Mouse (Mus musculus): Measurements from ENCODE around the gene Immp2l.

Gene Immp2l

DNA sequence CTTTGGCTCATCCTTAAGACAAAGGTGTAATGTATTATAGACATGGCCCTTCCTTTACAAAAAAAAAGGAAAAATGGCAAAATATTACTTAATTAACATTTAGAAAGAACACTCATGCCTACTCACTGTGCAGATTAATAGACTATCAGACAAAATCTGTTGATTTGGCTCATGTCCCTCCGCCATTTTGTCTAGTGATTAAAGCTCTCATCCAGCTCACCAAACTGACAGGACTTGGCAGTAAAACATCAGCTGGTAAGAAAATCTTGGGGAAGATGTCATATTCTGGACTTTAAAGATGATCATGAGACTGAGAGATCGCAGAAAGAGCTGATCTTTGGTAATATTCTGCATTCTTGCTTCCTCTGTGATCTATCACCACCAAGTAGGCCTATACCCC is 293.5 kb downstream of the Immp2l start:
- DNase-seq = no peak

DNA sequence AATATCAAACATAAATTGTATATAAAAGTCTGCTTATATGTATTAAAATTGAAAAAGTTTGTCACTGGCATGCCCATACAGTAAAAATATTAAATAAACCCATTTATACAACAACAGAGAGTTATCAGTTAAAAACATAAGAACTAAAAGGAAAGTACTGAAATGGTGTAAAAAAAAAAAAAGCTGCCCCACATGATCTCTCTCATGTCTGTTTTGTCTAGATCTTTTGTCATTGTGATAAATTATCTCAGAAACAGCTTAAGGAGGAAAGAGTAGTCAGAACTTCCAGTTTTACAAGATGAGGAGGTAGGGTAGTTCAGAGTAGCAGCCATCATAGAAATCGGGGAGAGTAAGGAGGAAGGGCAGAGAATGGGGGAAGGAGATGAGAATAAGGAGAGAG is 298.1 kb downstream of the Immp2l start:
- DNase-seq = no peak

DNA sequence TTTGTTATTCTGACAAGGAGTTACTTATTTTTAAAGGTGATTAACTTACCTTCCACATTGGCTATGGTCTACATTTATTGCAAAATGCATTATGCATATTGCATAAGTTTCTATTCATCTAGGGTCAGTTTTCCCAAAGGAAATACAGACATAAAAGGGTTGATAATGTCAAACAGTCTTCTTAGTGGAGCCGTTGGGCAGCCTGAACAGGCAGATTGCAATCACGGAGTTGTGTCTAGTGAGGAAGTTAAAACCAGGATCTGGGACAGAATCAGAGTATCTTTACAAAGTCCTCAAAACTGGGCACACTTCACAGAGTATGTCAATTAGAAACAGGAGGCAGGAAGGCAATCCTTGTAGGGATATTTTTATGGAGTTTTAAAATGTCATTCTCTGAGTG is 300.5 kb downstream of the Immp2l start:
- DNase-seq = no peak

DNA sequence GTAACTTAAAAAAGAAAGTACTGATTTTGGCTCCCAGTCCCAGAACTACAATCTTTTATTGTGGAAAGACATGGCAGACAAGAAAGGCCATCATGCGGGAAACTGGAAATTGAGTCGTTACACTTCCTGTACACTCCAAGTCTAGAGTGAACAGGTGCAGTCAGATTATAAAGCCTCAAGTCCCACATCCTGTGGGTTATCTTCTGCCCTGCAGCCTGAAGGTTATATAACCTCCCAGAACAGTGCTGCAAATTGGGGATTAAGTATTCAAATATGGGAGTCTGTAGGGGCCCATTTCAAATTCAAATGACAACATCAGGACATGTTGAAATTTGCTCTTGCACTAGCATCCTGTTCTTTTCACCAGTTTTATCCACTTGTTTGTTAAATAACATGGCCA is 301.9 kb downstream of the Immp2l start:
- no peak for DNase-seq

DNA sequence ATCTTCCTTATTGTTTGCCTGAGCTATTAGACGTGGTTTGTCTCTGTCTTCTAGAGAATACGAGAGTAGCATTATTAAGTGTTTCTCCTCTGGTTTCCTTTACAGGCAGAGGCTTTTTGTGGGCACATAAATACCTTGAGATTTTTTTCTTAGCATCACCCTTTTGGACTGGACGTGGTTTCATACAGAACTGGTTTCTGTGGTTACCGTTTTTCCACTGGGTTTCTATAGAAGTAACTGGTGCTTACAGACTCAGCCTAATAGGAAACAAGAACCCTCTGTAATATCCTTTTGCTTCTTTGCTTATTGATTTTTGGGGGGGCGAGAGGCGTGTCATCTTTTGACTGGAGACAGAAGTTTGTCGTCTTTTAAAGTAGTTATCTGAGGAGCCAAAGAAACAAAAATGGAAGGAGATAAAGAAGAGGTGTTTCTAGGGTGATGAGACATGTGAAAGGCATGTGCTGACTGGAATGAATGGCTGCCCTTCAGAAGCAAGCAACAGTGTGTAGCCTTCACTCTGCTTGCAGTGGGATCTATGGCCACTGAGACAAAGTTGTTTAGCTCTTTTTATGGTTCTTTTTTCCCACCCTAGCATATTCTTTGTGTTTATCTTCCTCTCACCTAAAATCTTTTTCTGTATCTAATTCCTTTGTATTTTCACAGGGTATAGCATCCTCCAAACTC is 307.2 kb downstream of the Immp2l start:
- no peak for DNase-seq

DNA sequence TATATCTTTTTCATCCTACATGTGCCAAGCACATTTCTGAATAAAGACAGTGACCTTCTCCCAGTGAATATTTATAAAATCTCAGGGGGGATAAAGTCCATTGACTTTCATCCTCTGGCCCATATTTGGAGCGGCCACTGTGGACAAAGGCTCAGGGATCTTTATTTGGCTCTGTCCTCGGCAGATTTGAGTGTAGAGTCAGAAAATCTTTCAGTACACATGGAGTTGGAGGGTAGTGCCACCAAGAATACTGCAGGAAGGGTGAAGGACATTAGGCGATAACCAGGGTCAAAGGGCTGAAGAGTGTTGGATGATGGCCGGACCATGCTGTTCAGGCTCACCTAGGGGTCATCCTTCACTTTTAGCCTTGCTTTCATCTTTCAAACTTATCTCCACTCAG is 321.7 kb downstream of the Immp2l start:
- DNase-seq = no peak

DNA sequence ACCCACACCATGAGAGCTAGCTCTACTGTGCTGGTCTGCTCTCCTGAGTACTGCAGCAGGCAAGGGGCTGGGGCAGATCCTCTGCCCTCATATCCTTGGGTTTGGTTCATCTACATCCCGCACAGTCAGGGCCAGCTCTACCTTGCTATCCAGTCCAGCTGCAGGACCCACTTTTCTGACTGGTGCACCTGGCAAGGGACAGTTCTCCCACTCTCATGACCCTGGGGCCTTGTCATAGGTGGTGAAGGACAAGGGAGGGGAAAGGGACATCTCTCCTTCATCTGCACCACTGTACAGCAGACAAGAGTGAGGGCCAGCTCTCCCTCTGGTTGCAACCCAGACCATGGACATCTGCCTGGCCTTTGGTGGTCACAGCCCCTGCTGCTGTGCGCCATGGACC is 323.6 kb downstream of the Immp2l start:
- DNase-seq = no peak

DNA sequence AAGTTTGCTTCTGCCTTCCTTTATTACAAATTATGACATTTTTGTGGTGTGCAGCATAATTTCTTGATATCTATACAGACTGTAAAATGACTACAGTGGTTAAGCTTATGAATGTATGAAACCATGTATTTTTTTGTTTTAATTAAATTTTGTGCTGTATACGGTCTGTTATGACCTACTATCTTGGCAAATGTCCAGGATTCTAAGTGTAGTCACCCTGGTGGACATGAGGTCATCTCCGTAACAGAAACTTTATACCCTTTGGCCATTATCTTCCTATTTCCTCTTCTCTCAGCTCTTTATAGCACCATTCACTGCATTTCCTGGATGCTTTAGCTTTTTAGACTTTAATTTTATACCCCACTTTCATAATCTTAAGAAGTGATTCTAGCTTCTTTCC is 325.5 kb downstream of the Immp2l start:
- DNase-seq = no peak

DNA sequence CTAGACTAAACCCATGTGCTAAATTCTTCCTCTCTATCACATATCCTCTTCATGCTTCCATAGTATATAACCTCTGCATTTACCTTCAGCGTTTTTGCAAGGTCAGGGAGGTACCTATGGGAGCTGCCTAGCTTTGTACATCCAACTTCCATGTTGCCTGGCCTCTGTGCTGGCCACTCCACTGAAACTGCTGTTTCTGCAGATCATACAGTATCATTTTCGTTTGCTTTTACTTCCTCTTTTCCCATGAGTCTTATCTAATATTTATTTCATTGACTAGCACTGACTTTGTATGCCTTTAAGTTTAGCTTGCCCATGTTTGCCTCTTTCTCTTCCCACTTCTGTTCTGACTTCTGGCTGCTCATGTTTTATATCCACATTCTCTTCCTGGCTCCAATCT is 325.9 kb downstream of the Immp2l start:
- DNase-seq = no peak

DNA sequence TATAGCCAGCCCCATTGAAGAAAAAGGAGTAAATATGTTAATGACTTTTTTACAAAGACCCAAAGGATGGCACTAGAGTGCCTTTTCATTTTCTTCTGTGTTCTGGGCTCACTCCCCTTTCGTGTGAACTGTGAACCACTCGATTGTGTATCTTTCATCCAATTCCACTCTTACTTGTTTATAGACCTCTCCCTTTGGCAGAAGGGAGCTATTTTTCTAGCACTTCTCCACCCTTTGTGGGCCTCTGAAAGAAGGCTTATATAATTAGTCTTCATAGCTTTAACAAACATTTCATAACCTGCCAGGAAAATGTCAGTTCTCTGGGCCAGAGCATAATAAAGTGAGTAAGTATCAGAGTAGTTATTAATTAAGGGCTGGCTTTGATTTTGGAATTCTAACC is 327.4 kb downstream of the Immp2l start:
- no peak for DNase-seq

DNA sequence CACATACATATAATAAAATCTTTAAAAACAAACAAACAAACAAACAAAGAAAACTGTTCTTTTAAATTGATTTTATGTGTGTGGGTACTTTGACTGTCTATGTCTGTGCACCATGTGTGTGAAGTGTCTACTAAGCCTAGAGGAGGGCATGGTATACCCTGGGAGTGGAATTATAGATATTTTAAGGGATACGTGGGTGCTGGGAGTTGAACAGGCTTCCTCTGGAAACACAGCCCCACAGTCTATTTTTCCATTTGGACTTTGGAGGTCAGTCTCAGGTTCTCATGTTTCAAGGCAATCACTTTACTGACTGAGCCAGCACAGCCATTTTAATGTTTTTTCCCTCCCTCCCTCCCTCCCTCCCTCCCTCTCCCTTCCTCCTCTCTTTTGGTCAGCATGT is 331.0 kb downstream of the Immp2l start:
- DNase-seq = no peak

DNA sequence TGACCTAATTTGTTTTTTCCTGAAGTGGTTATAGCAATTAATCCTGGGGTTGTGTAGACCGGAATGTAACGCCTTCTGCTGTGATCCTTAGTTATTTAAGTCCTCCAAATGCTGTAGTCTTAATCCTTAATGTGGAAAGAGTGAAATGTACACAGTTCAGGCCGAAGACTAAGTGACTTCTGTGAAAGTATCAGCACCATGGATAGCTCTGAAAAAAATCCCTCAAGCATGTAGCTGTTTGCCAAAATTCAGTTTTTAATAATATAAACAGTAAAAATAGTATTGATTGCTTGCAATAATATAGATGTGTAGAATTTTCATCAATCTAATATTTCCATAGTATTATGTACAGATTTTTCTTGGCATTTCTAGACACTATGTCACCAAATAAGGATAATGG is 332.1 kb downstream of the Immp2l start:
- DNase-seq = no peak

DNA sequence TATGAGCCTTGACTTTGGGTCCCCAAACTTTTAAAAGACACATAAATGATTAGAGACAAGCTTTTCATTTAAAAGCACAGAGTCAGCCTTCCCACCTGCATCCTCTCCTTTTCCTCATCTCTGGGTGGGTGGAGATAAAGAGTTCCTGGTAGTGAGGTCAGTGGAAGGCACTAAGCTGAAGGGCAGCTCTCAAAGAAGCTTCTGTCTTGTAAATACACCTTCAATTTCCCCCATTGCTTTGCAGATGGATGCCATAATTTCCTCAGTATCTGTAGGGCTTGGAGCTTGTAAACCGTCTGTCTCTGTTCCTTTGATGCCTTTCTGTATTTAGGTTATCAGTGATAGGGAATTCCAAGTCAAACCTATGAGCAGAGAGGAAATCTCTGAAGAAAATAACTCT is 362.8 kb downstream of the Immp2l start:
- no peak for DNase-seq

DNA sequence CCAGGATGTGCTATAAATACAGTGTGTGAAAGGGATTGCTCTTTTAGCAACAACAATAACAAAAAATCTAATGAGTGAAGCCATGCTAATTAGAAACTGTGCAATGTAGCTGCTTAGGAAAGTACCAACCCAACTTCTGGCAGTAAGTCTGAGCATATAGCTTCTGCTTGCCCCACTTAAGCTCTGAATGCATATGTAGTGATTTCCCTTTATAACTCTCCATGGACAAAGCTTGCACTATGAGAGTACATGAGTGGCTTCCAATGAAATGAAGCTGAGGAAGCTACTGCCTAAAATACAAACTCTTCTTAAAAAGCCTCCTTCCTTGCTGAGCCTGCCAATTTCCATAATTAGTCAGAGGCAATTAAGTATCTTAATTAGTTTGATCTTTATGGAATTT is 370.3 kb downstream of the Immp2l start:
- no peak for DNase-seq

DNA sequence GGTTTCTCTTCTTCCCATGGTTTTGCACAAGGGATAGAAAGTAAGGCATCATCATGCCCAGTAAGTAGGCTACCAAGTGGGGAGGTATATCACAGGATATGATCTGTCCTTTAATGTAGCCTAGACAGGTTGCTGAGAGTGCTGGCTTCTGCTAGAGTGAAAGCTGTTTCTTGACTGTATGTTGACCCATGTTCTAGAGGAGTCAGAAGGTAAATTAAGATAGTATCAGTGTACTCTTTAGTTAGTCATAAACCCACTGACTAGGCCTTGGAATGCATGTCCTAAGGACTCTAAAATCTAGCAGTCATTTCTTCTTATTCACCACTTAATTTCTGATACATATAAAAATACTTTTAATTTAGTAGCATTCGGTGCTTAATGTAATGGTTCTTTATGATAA is 377.2 kb downstream of the Immp2l start:
- no peak for DNase-seq

DNA sequence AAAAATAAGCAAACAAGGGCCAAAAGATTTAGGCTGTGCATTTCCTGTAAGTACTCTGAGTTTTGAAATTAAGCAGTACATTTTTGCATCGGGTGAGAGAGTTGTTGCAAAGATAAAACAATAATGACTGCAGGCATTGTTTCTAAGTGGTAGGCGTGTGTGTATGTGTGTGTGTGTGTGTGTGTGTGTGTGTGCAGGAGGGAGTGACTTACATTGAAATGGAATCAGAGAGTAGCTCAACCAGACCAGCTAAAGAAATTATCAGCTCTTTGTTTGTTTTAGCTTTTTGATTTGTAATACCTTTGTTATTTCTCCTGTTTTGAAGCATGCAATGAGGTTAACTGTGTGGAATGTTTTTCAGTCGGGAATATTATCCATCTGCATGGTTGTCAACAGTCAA is 378.0 kb downstream of the Immp2l start:
- no peak for DNase-seq

DNA sequence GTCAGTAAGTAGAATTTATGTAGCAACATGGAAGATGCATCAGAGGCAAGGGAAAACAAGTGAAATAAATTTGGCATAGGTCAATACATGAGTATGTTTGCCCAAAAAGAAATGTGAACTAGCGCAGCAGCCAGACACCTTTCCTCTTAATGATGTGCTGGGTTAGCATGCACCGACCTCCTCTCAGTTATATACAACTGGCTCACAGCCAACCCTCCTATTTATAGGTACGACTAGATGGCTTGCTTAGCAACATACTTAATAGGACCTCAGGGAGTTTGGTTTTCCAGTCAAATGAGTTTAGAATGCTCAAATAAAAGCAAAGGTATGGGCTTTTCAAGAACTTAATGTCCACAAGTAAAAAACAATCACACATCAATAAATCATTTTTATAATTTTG is 385.5 kb downstream of the Immp2l start:
- no peak for DNase-seq

DNA sequence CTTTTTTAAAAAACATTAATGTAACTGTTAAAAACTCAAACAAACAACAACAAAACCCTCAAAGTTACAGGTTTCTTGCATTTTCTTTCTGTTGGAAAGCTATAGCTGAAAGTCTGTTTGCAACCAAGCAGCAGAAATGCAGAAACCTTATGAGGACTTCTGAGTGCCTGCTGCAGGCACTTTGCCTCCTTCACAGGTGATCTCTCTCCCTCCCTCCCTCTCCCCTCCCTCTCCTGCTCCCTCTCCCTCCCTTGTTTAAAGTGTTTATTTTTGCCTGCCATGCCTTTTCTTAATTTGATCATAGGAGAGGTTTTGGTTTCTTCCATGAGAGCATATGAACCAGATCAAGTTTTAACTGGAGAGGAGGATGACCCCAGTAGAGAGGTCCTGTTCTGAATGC is 392.7 kb downstream of the Immp2l start:
- no peak for DNase-seq

DNA sequence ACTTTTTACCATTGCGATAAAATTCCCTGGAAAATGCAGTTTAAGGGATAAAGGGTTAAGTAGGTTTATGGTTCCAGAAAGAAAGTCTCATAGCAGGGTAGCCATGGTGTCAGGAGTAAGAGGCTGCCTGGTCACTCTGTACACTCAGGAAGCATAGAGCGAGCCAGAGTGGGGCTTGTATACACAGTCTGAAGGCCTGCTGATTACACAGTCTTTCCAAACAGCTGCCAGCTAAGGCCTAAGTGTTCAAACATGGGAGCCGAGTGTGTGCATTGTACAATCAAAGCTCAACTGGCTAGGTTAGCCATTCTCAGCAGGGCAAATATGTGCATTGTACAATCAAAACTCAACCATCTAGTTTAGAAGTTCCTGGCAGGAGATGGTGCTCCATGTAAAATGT is 393.2 kb downstream of the Immp2l start:
- no peak for DNase-seq

DNA sequence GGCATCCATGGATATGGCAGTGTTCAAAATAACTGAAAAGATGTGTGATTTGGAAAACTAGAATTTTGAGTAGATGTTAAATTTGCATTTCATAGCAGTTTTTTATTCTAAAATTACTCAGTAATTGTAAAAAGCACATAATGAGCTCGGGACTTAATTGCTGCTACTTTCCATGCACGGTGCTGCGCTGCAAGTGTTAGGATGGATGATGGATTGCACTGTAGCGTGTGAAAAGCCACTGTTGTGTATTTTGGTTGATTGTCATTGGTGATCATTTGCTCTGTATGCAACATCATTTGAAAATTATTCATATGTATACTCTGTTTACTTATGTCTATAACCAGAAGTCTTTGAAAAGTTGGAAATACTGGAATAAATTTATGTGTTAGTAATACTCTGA is 394.1 kb downstream of the Immp2l start:
- no peak for DNase-seq

DNA sequence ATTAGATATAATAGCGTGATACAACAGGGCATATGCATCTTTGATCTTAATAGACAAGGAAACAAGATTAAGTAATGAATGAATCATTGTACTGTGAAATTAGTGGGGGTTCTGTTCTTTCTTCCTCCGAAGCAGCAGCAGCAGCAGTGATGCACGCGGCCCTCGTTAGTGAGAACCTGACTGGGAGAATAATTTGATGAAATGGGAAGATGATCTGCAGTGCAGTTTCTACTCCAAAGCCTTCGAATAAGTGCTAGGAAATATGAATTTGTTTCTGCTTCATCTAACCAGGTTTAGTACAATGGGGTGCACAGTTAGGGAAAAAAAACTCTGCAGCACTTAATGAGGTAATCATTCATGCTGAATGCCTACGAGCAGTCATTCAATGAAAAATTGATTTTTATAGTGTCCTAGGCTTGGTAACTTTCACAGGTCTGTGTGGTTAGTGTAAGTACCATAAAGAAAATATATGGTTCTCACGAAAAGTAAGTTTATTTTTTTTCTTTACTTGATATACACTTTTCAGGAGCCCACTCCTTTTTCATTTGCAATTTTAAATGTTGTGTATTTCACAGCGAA is 401.3 kb downstream of the Immp2l start:
- no peak for DNase-seq

DNA sequence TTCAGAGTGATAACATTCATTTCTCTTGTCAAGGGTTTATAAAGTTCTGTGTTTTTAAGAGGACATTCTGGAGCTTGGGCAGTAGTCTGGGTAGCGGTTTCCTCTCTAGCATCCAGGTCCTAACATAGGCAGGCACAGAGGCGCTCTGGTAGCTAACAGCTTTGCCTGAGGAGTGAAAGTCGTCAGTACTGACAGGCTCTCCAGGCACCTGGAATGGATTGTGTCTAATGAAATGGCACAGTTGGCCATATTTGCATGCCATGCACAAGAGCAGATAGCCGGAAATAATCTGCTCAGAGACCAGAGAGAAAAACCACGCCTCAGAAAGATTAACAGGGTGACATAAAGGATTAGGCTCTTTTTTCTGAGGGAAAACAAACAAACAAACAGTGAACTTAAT is 403.6 kb downstream of the Immp2l start:
- no peak for DNase-seq

DNA sequence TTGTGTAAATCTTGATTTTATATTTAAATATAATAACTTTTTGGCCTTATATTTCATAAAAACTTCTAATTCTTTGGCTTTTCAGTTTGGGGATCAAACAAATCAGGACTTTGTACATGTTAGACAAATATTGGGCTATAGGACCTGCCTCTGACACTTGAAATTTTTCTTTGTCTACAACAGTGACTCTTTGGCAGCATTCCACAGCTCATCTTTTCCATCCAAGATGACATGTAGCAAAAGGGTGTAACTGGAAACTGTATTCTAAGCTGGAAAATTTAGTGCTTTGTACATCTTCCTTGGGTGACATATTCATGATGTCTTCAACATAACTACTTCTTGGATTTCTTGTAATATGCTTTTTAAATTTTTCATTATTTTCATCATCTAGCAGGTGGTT is 404.9 kb downstream of the Immp2l start:
- no peak for DNase-seq

DNA sequence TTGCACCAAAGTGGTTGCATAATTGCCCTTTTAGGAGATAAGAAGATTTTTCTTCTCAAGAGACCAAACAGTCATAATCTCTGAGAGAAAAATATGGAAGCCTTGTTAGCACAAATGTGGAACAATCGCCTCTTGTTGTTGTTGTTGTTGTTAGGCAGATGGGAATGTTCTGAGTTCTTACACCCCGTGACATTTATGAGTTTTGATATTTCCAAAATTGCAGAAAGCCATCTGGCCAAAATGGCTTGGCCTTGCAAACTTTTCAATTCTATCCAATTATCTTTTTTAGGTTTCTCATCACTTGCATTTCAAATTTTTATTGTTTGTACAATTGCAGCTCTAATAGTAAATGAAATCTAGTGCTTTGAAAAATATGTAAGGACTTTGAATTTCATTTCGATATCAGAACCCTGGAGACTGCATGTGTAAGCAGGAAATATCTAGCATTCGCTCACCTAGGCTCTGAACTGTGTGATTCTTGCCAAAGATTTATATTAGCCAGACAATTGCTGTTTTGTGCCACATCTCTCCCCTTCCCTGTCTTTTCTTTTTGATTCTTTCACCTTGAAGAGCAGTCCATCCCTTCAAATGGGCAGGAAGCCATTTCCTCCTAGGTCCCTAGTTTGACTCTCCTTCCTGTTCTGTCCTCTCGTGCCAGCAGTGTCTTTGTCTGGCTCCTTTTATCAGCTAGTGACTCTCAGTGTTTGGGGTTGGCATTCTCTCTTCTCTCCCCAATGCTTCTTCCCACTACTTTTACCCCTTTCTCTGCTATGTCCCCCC is 412.5 kb downstream of the Immp2l start:
- DNase-seq = no peak

DNA sequence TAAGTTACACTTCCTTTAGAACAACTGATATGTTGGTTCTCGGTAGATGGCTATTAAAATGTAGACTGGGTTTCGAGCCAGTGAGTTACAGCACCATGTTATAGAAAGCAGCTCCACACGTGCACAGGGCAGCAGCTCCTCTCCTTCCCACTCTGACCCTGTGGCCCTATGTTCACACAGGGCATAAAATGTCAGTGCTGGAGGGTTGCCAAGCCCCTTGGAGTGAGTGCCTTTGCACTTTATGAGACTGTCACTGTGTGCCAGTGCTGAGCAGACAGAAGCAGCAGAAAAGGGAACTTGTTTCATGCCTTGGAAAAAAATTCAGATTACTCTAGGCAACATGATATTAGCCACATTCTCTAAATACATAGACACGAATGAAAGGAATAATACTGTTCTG is 414.6 kb downstream of the Immp2l start:
- DNase-seq = peak; percentile 44 to 66

All from kidney, postnatal 36 days (tissue).